Mouse (Mus musculus) embryonic facial prominence, embryonic 14.5 days (tissue): ENCODE measurements around the gene Prlr. TPM values are rescaled to one million over a fixed set of nuclear protein-coding genes. Genes with fewer than 3 reads are reported as not detected.

Experiments used
- ATAC-seq: fragments of 200-750 bp; cut with Nextera tagmentation; 2 replicates; pipeline ENCODE4 v1.8.0; 2017; ENCODE audit warnings: low read depth, moderate number of reproducible peaks, moderate TSS enrichment
- DNase-seq: peaks from one replicate; pipeline ENCODE4 v3.0.0-alpha.2; 2015; ENCODE audit warnings: low spot score
- H3K27ac ChIP-seq: fragments of 300-500 bp; sonication (generic); replicated peaks from 2 replicates; pipeline ENCODE4 v1.5.1; 2014; ENCODE audit warnings: low read depth, mild to moderate bottlenecking, low read length, moderate library complexity
- H3K27me3 ChIP-seq: fragments of 300-500 bp; sonication (generic); replicated peaks from 2 replicates; pipeline ENCODE4 v1.6.1; 2014; ENCODE audit warnings: low read length; ENCODE audit not compliant: control insufficient read depth, insufficient read depth
- H3K36me3 ChIP-seq: fragments of 300-500 bp; sonication (generic); 2 replicates; pipeline ENCODE4 v1.6.1; 2014; ENCODE audit warnings: low read length, mixed read lengths; ENCODE audit not compliant: control insufficient read depth, insufficient read depth
- H3K4me1 ChIP-seq: fragments of 300-500 bp; sonication (generic); 2 replicates; pipeline ENCODE4 v1.6.1; 2014; ENCODE audit warnings: antibody characterized with exemption, low read length; ENCODE audit not compliant: control insufficient read depth, insufficient read depth
- H3K4me2 ChIP-seq: fragments of 300-500 bp; sonication (generic); 2 replicates; pipeline ENCODE4 v1.6.1; 2014; ENCODE audit warnings: low read depth, mild to moderate bottlenecking, low read length, moderate library complexity, mixed read lengths
- H3K4me3 ChIP-seq: fragments of 300-500 bp; sonication (generic); 2 replicates; pipeline ENCODE4 v1.5.1; 2014; ENCODE audit warnings: low read depth, mild to moderate bottlenecking, low read length
- H3K9ac ChIP-seq: fragments of 300-500 bp; sonication (generic); 2 replicates; pipeline ENCODE4 v1.6.1; 2014; ENCODE audit warnings: low read depth, mild to moderate bottlenecking, low read length, moderate library complexity, mixed read lengths
- H3K9me3 ChIP-seq: fragments of 300-500 bp; sonication (generic); 2 replicates; pipeline ENCODE4 v1.6.1; 2016; ENCODE audit warnings: low read length; ENCODE audit not compliant: control insufficient read depth
- WGBS: fragments of 180-500 bp; shearing (Covaris S2); extraction: QIAGEN DNeasy Blood & Tissue Kit; methylation state at CpG from one replicate; pipeline ENCODE4 v1.1.7; 2014; 5-methylcytosine and 5-hydroxymethylcytosine counted together
- polyA plus RNA-seq: library from polyadenylated mRNA; unstranded; fragments of >200 nt; fragmentation: Nextera tagmentation; extraction: Ambion mirVana; gene quantifications from 2 replicates; pipeline ENCODE4 v1.2.1, GENCODE M21; 2014

Prlr gene
- polyA plus RNA-seq, 1 experiment from 2014 or later = 1.7 TPM

DNA sequence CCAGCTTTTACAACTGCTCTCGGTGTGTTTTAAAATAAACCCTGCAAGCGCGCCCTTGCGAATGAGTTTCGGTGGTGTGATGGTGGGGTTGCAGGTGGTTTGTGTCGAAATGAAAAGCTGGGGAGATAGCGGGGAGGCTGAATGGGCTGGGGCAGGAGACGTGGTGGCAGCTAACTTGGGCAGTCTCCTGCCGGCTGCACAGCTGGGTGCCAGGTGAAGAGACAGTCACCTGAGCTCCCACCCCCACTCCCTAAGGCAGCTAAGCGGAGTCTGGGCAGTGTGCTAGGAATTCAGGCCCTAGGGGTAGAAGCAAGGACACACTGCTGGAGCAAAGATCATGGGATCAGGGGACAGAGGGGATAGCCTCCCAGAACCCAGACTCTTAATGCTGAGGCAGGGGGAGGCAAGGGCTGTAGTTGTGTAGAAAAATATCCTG is 1.1 kb downstream of the Prlr start:
- ATAC-seq (peak; percentile 44; the same call in 1 of the 2 replicates), DNase-seq (no peak)
- WGBS = 4% methylated on average over 10 of the region's 10 CpGs
- H3K4me2 ChIP-seq = peak overlapping the region; percentile 82
- H3K4me1 ChIP-seq = 0 out of 2 replicates have a peak, but pooled peaks cover 8% of the 10 kb centered on the region
- no peaks in the 10 kb centered on the region for H3K9me3 ChIP-seq
- H3K9ac ChIP-seq = peak overlapping the region; percentile 54
- H3K36me3 ChIP-seq = no peaks in the 10 kb centered on the region
- H3K27me3 ChIP-seq = peaks cover 10% of the 10 kb centered on the region; the same call in 1 of the 2 replicates
- peak overlapping the region; percentile 41 for H3K4me3 ChIP-seq
- no peak overlapping the region for H3K27ac ChIP-seq

DNA sequence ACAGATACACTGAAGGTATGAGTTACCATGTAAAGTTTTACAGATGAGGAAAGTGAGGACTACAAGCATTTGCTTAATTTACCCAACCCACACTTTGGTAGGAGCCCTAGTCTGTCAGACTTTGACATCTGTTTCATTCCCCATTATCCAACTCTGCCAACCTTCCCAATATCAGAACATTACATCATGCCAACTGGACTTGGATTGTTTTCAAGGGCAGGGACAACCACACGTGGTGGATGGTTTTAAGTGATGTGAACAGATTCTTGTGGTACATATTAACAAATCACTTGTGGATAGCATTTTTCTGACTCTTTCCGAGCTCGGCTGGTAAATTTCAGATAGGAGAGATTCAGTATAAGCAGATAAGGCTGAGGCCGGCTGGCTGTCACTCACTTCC is 3.7 kb downstream of the Prlr start:
- Histone ChIP-seq H3K27me3 (peaks cover 10% of the 10 kb centered on the region; the same call in 1 of the 2 replicates), H3K9ac (no peak overlapping the region), H3K36me3 (no peaks in the 10 kb centered on the region), H3K27ac (no peak overlapping the region), H3K9me3 (no peaks in the 10 kb centered on the region), H3K4me1 (0 out of 2 replicates have a peak, but pooled peaks cover 8% of the 10 kb centered on the region), H3K4me2 (no peak overlapping the region), H3K4me3 (no peak overlapping the region)
- DNase-seq = no peak
- ATAC-seq = no peak
- 84% methylated on average over 4 of the region's 4 CpGs for WGBS

DNA sequence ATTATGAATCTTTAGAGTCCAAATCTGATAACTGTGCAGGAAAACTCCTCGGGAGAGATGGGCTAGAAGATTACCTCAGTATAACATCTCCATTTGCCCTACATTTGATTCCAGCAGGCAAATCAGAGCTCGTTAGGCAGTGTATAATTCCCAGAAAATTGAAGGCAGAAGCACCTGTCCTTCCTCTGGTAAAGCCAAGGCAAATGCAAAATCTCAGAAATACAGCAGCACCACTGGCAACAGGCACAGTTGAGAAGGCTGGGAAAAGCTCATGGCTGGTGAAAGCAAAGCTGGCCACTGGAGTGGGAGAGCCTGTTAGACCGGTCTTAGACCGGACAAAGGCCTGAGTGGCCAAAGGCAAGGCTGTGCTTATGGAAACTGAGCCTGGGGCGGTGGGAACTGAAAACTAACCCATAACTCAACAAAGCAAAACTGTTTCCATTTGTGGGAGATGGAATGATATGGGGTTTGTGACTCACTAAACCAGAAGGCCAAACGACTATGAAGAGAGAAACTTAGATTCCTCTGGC is 15.1 kb downstream of the Prlr start:
- Histone ChIP-seq H3K9ac (no peak overlapping the region), H3K27me3 (no peaks in the 10 kb centered on the region), H3K9me3 (no peaks in the 10 kb centered on the region), H3K4me2 (no peak overlapping the region), H3K27ac (no peak overlapping the region), H3K4me1 (no peaks in the 10 kb centered on the region), H3K4me3 (no peak overlapping the region), H3K36me3 (no peaks in the 10 kb centered on the region)
- ATAC-seq = no peak
- 71% methylated on average over 6 of the region's 6 CpGs for WGBS
- no peak for DNase-seq

DNA sequence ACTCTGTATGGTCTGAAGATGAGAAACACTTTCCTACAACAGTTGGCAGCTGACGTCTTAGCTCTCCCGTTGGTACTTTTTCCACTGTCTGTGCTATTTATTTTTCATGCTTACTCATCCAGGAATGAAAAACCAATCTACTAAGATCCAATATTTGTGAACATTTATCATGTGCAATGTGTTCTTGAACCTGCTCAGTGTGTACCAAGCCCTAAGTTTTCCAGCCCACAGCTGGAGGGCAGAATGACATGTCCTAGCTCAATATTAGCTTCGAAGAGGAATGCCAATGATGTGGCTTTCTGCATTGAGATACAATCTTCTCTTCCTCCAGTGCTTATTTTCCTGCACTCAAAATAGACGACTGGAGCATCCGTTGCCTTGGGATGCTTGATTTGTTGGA is 24.0 kb downstream of the Prlr start:
- H3K36me3 ChIP-seq = no peaks in the 10 kb centered on the region
- H3K27me3 ChIP-seq = no peaks in the 10 kb centered on the region
- H3K4me2 ChIP-seq = no peak overlapping the region
- no peak for DNase-seq
- no peak overlapping the region for H3K27ac ChIP-seq
- H3K9ac ChIP-seq = no peak overlapping the region
- no peak overlapping the region for H3K4me3 ChIP-seq
- ATAC-seq = no peak
- H3K4me1 ChIP-seq = no peaks in the 10 kb centered on the region
- H3K9me3 ChIP-seq = no peaks in the 10 kb centered on the region
- WGBS = 85% methylated on average over 5 of the region's 5 CpGs

DNA sequence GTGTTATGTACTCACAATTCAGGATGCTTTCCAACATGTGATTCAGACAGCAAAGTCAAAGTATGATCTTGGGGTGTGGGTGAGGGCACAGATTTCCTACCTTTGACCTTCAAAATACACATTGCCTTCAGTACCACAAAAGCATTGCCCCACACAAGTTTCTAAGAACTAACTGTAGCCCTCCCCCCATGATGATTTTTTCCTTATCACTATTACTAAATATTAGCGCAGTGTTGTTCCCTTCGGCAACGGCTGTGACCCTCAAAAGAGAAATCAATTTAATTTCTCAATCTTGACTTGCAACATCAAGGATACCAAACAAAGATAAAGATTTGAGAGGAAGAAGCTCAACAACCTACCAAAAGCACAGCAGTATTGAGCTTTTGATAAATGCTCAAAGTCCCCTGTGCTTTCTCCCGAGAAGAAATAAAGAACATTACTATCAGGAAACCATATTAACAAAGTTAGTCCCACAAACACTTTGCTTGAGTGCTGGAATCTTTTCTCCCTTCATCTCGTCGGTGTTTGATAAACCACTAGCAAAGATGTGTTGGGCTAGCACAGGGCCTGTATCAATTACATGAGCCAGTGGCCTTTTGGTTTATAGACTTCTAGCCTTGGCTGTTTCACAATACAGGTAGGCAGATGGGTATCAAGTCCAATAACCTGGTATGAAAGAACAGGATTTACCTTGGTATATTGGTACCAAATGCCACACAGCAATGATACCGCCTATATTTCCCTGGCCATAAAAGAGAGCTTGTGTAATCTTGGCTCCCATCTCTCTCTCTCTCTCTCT is 25.7 kb downstream of the Prlr start:
- DNase-seq (no peak), ATAC-seq (no peak)
- H3K4me3 ChIP-seq = no peak overlapping the region
- H3K9ac ChIP-seq = no peak overlapping the region
- no peaks in the 10 kb centered on the region for H3K9me3 ChIP-seq
- WGBS = 91% methylated on average over 7 of the region's 7 CpGs
- H3K4me2 ChIP-seq = no peak overlapping the region
- H3K27ac ChIP-seq = no peak overlapping the region
- H3K36me3 ChIP-seq = no peaks in the 10 kb centered on the region
- no peaks in the 10 kb centered on the region for H3K27me3 ChIP-seq
- no peaks in the 10 kb centered on the region for H3K4me1 ChIP-seq

DNA sequence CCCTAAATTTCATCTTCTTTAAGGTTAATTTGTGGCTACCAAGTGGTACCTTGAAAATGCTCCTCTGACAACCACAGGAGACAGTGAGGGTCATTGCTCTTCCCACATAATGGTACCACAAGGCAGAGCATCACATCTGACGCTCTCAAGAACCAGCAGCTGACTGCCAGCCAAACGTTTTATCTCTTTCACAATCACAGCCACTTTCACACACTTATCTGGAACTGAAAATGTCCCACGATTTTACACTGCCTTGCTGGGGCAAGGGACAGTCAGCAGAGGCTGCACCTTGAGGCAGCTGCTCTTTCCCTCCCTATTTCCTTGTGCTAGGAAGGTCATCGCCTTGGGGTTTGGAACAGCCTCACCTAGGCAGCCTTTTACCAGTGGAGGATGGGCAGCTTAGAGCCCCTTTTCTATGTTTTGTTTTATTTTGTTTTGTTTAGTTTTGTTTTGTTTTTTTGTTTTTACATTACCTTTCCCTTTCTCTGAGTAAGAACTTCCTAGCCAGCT is 33.3 kb downstream of the Prlr start:
- ATAC-seq = no peak

DNA sequence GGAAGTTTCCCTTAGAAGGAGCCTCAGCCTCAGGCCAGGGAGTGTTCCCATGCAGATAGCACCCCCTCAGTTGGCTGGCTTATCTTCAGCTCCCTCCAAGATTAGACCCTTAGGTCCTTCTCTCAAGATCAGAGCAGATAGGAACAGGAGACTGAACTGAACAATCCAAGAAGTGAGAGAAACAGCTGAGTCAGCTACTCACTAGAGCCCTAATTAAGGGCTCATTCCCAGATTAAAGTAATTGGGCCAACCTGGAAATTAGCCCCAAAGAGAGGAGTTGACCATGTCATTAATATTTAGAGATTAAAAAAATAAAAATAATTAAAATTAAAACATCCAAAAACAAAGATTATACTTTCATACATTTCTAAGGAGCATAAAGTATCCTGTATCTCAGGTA is 35.0 kb downstream of the Prlr start:
- Histone ChIP-seq H3K36me3 (no peaks in the 10 kb centered on the region), H3K4me2 (no peak overlapping the region), H3K27me3 (no peaks in the 10 kb centered on the region), H3K27ac (no peak overlapping the region), H3K9ac (no peak overlapping the region), H3K4me1 (no peaks in the 10 kb centered on the region), H3K4me3 (no peak overlapping the region), H3K9me3 (no peaks in the 10 kb centered on the region)
- ATAC-seq = no peak
- DNase-seq = no peak

More for the DNA sequence above, 33.3 kb downstream of the Prlr start:
- H3K4me3 ChIP-seq = no peak overlapping the region
- no peaks in the 10 kb centered on the region for H3K9me3 ChIP-seq
- no peaks in the 10 kb centered on the region for H3K4me1 ChIP-seq
- H3K27ac ChIP-seq = no peak overlapping the region
- no peaks in the 10 kb centered on the region for H3K27me3 ChIP-seq
- no peak for DNase-seq
- no peak overlapping the region for H3K9ac ChIP-seq
- no peak overlapping the region for H3K4me2 ChIP-seq
- WGBS = 63% methylated on average over 4 of the region's 4 CpGs
- no peaks in the 10 kb centered on the region for H3K36me3 ChIP-seq

DNA sequence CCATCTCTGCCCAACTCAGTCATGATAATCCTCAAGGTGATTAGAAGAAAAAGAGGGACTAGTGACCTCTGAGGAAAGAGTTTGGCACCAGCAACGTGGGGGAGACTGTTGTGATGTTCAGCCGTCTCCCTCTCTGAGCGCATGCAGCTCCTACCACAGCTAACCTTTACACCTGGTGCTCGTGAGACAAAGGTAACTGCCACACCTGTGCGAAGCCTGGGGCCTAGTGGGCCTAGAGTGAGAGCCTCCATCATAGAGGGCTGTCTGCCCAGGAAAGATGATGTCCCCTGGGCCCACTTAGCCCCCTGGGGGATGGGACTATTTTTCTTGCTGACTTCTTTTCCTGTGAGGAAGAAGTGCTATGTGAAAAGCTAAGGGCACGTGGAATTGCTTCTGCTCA is 36.2 kb downstream of the Prlr start:
- Histone ChIP-seq H3K4me2 (no peak overlapping the region), H3K4me1 (no peaks in the 10 kb centered on the region), H3K36me3 (no peaks in the 10 kb centered on the region), H3K4me3 (no peak overlapping the region), H3K27me3 (no peaks in the 10 kb centered on the region), H3K9me3 (no peaks in the 10 kb centered on the region), H3K9ac (no peak overlapping the region), H3K27ac (no peak overlapping the region)
- WGBS = 80% methylated on average over 6 of the region's 6 CpGs
- no peak; the same call in 1 of the 2 replicates for ATAC-seq
- DNase-seq = no peak
